Mouse (Mus musculus) embryonic facial prominence, embryonic 12.5 days (tissue): ENCODE data around the gene Prdm2. TPM values are rescaled to one million over a fixed set of nuclear protein-coding genes. Genes with fewer than 3 reads are reported as not detected.

Experiments used
- ATAC-seq: fragments of 200-750 bp; cut with Nextera tagmentation; 2 replicates; pipeline ENCODE4 v1.8.0; 2017; ENCODE audit not compliant: insufficient number of reproducible peaks, insufficient read depth, low FRiP score, low TSS enrichment
- H3K27ac ChIP-seq: fragments of 300-500 bp; sonication (generic); 2 replicates; pipeline ENCODE4 v1.5.1; 2016; ENCODE audit warnings: mild to moderate bottlenecking
- H3K27me3 ChIP-seq: fragments of 300-500 bp; sonication (generic); 2 replicates; pipeline ENCODE4 v1.6.1; 2016; ENCODE audit warnings: mild to moderate bottlenecking, moderate library complexity
- H3K36me3 ChIP-seq: fragments of 300-500 bp; sonication (generic); 2 replicates; pipeline ENCODE4 v1.6.1; 2016; ENCODE audit warnings: mild to moderate bottlenecking
- H3K4me1 ChIP-seq: fragments of 300-500 bp; sonication (generic); 2 replicates; pipeline ENCODE4 v1.6.1; 2016
- H3K4me2 ChIP-seq: fragments of 300-500 bp; sonication (generic); replicated peaks from 2 replicates; pipeline ENCODE4 v1.6.1; 2016; ENCODE audit warnings: mild to moderate bottlenecking, moderate library complexity
- H3K4me3 ChIP-seq: fragments of 300-500 bp; sonication (generic); 2 replicates; pipeline ENCODE4 v1.5.1; 2016; ENCODE audit warnings: mild to moderate bottlenecking
- H3K9ac ChIP-seq: fragments of 300-500 bp; sonication (generic); 2 replicates; pipeline ENCODE4 v1.6.1; 2016; ENCODE audit warnings: mild to moderate bottlenecking, moderate library complexity
- H3K9me3 ChIP-seq: fragments of 300-500 bp; sonication (generic); 2 replicates; pipeline ENCODE4 v1.6.1; 2016; ENCODE audit warnings: mild to moderate bottlenecking, moderate library complexity
- WGBS: fragments of 180-500 bp; shearing (Covaris S2); methylation state at CpG from one replicate; pipeline ENCODE4 v1.1.7; 2016; 5-methylcytosine and 5-hydroxymethylcytosine counted together
- polyA plus RNA-seq: library from polyadenylated mRNA; unstranded; fragments of >200 nt; fragmentation: Nextera tagmentation; extraction: Ambion mirVana; gene quantifications from 2 replicates; pipeline ENCODE4 v1.2.1, GENCODE M21; 2016

Gene Prdm2
- polyA plus RNA-seq, 1 experiment from 2014 or later: 16.6 TPM

- no peaks in the 10 kb centered on the region for H3K27me3 ChIP-seq
- H3K4me3 ChIP-seq: no peak overlapping the region
- H3K9ac ChIP-seq: no peak overlapping the region
- H3K27ac ChIP-seq: no peak overlapping the region
- no peak overlapping the region for H3K4me2 ChIP-seq
- no peak for ATAC-seq
- H3K36me3 ChIP-seq: no peaks in the 10 kb centered on the region; the same call in 1 of the 2 replicates
- H3K9me3 ChIP-seq: no peaks in the 10 kb centered on the region
- H3K4me1 ChIP-seq: no peaks in the 10 kb centered on the region
- 69% methylated on average over 3 of the region's 3 CpGs for WGBS
Observed at GRCm38 (mm10) chr4:143202653-143203052, 10.1 kb downstream of the Prdm2 start.

GRCm38 (mm10) chr4:143198371-143198770 lies 14.4 kb downstream of the Prdm2 start:
- ATAC-seq: no peak
- Histone ChIP-seq H3K4me3 (no peak overlapping the region), H3K9ac (no peak overlapping the region), H3K4me1 (no peaks in the 10 kb centered on the region), H3K27ac (no peak overlapping the region), H3K4me2 (no peak overlapping the region), H3K36me3 (no peaks in the 10 kb centered on the region), H3K27me3 (no peaks in the 10 kb centered on the region), H3K9me3 (no peaks in the 10 kb centered on the region)
- 83% methylated on average over 3 of the region's 3 CpGs for WGBS

GRCm38 (mm10) chr4:143197845-143198356 lies 14.9 kb downstream of the Prdm2 start:
- no peak for ATAC-seq
- H3K9ac ChIP-seq: no peak overlapping the region
- H3K4me3 ChIP-seq: no peak overlapping the region
- H3K36me3 ChIP-seq: no peaks in the 10 kb centered on the region
- peaks cover 4% of the 10 kb centered on the region; the same call in 1 of the 2 replicates for H3K4me1 ChIP-seq
- no peaks in the 10 kb centered on the region for H3K9me3 ChIP-seq
- WGBS: 86% methylated on average over 5 of the region's 5 CpGs
- H3K4me2 ChIP-seq: no peak overlapping the region
- no peak overlapping the region for H3K27ac ChIP-seq
- H3K27me3 ChIP-seq: no peaks in the 10 kb centered on the region

GRCm38 (mm10) chr4:143194328-143194727 lies 18.5 kb downstream of the Prdm2 start:
- Histone ChIP-seq H3K36me3 (no peaks in the 10 kb centered on the region), H3K27ac (no peak overlapping the region), H3K4me3 (no peak overlapping the region), H3K27me3 (no peaks in the 10 kb centered on the region), H3K4me1 (peaks cover 18% of the 10 kb centered on the region), H3K9ac (no peak overlapping the region), H3K4me2 (no peak overlapping the region), H3K9me3 (no peaks in the 10 kb centered on the region)
- WGBS: 63% methylated on average over 5 of the region's 5 CpGs
- ATAC-seq: no peak

- Histone ChIP-seq H3K9ac (no peak overlapping the region), H3K4me3 (no peak overlapping the region), H3K4me1 (peaks cover 18% of the 10 kb centered on the region), H3K27ac (no peak overlapping the region), H3K4me2 (no peak overlapping the region), H3K9me3 (no peaks in the 10 kb centered on the region), H3K27me3 (no peaks in the 10 kb centered on the region), H3K36me3 (no peaks in the 10 kb centered on the region)
- WGBS: 34% methylated on average over 6 of the region's 6 CpGs
- no peak for ATAC-seq
Observed at GRCm38 (mm10) chr4:143193164-143193563, 19.6 kb downstream of the Prdm2 start.

- no peak overlapping the region for H3K9ac ChIP-seq
- H3K4me1 ChIP-seq: peaks cover 18% of the 10 kb centered on the region
- 59% methylated on average over 3 of the region's 3 CpGs for WGBS
- no peak overlapping the region for H3K27ac ChIP-seq
- H3K36me3 ChIP-seq: no peaks in the 10 kb centered on the region
- no peaks in the 10 kb centered on the region for H3K9me3 ChIP-seq
- H3K4me3 ChIP-seq: no peak overlapping the region
- no peak for ATAC-seq
- H3K4me2 ChIP-seq: no peak overlapping the region
- no peaks in the 10 kb centered on the region for H3K27me3 ChIP-seq
Observed at GRCm38 (mm10) chr4:143191783-143192182, 21.0 kb downstream of the Prdm2 start.

GRCm38 (mm10) chr4:143190657-143191056 lies 22.1 kb downstream of the Prdm2 start:
- peaks cover 18% of the 10 kb centered on the region for H3K4me1 ChIP-seq
- no peak overlapping the region for H3K9ac ChIP-seq
- no peak for ATAC-seq
- no peak overlapping the region for H3K4me2 ChIP-seq
- H3K36me3 ChIP-seq: 0 out of 2 replicates have a peak, but pooled peaks cover 2% of the 10 kb centered on the region
- H3K4me3 ChIP-seq: no peak overlapping the region
- H3K27ac ChIP-seq: no peak overlapping the region
- H3K27me3 ChIP-seq: no peaks in the 10 kb centered on the region
- WGBS: 45% methylated on average over 4 of the region's 4 CpGs
- no peaks in the 10 kb centered on the region for H3K9me3 ChIP-seq

- 81% methylated on average over 5 of the region's 5 CpGs for WGBS
Observed at GRCm38 (mm10) chr4:143188571-143189191, 24.1 kb downstream of the Prdm2 start.

GRCm38 (mm10) chr4:143186066-143186465 lies 26.7 kb downstream of the Prdm2 start:
- Histone ChIP-seq H3K9ac (no peak overlapping the region), H3K36me3 (0 out of 2 replicates have a peak, but pooled peaks cover 6% of the 10 kb centered on the region), H3K9me3 (no peaks in the 10 kb centered on the region), H3K4me2 (no peak overlapping the region), H3K27ac (no peak overlapping the region), H3K27me3 (no peaks in the 10 kb centered on the region), H3K4me1 (peaks cover 6% of the 10 kb centered on the region), H3K4me3 (no peak overlapping the region)
- no peak for ATAC-seq

More at GRCm38 (mm10) chr4:143188571-143189191, 24.1 kb downstream of the Prdm2 start:
- Histone ChIP-seq H3K27me3 (no peaks in the 10 kb centered on the region), H3K9me3 (no peaks in the 10 kb centered on the region), H3K27ac (no peak overlapping the region), H3K4me3 (no peak overlapping the region), H3K4me1 (peaks cover 18% of the 10 kb centered on the region), H3K36me3 (0 out of 2 replicates have a peak, but pooled peaks cover 6% of the 10 kb centered on the region), H3K4me2 (no peak overlapping the region), H3K9ac (no peak overlapping the region)
- no peak for ATAC-seq

GRCm38 (mm10) chr4:143185496-143185895 lies 27.3 kb downstream of the Prdm2 start:
- Histone ChIP-seq H3K9me3 (no peaks in the 10 kb centered on the region), H3K27me3 (no peaks in the 10 kb centered on the region), H3K4me1 (peaks cover under 1% of the 10 kb centered on the region), H3K9ac (no peak overlapping the region), H3K36me3 (0 out of 2 replicates have a peak, but pooled peaks cover 6% of the 10 kb centered on the region), H3K4me3 (no peak overlapping the region), H3K4me2 (no peak overlapping the region), H3K27ac (no peak overlapping the region)
- WGBS: 75% methylated on average over 9 of the region's 9 CpGs
- no peak for ATAC-seq

GRCm38 (mm10) chr4:143183141-143183540 lies 29.7 kb downstream of the Prdm2 start:
- H3K4me2 ChIP-seq: no peak overlapping the region
- no peaks in the 10 kb centered on the region for H3K27me3 ChIP-seq
- H3K4me3 ChIP-seq: no peak overlapping the region
- H3K27ac ChIP-seq: no peak overlapping the region
- no peak for ATAC-seq
- no peaks in the 10 kb centered on the region for H3K9me3 ChIP-seq
- WGBS: 92% methylated on average over 6 of the region's 6 CpGs
- no peak overlapping the region for H3K9ac ChIP-seq
- no peaks in the 10 kb centered on the region for H3K4me1 ChIP-seq
- H3K36me3 ChIP-seq: 0 out of 2 replicates have a peak, but pooled peaks cover 6% of the 10 kb centered on the region

- Histone ChIP-seq H3K9ac (no peak overlapping the region), H3K4me1 (no peaks in the 10 kb centered on the region), H3K9me3 (no peaks in the 10 kb centered on the region), H3K4me3 (no peak overlapping the region), H3K27me3 (no peaks in the 10 kb centered on the region), H3K27ac (no peak overlapping the region), H3K4me2 (no peak overlapping the region), H3K36me3 (0 out of 2 replicates have a peak, but pooled peaks cover 11% of the 10 kb centered on the region)
- no peak for ATAC-seq
- 89% methylated on average over 5 of the region's 5 CpGs for WGBS
Observed at GRCm38 (mm10) chr4:143180731-143181130, 32.1 kb downstream of the Prdm2 start.
